Mouse (Mus musculus) heart, postnatal 14 days (tissue): ENCODE results near the gene Sfxn4. TPM values are rescaled to one million over a fixed set of nuclear protein-coding genes. Genes with fewer than 3 reads are reported as not detected.

Experiments used
- DNase-seq, 2 experiments: peaks; one replicate each; pipeline ENCODE4 v3.0.0; 2021 to 2022
- intact Hi-C: fragments of 180-260 bp; cut with DNase I; formaldehyde crosslinking; loops from one replicate; pipeline ENCODE4 v1.15.1; 2025
- long read RNA-seq, 2 experiments: library from polyadenylated mRNA; stranded (forward); transcript quantifications; one replicate each; pipeline ENCODE4 v2.0.0; 2021
- total RNA-seq, 2 experiments: library from RNA; stranded (reverse); gene quantifications; 2 replicates each; pipeline ENCODE4 v1.2.3; 2021

Gene Sfxn4
- 1 to 10 TPM; 5.7 to 5.8 TPM for total RNA-seq
- long read RNA-seq, experiment 1, transcript Sfxn4-203 (14 exons, 1,309 nt), result major isoform, 10 of 10 reads
- long read RNA-seq, experiment 1, partial matches to known transcripts, result 0 of 10 reads
- long read RNA-seq, experiment 1, other reads (novel, unspliced or antisense), result 0 of 10 reads
- long read RNA-seq, experiment 2, partial matches to known transcripts, result 0 of 5 reads
- long read RNA-seq, experiment 2, other reads (novel, unspliced or antisense), result 2 of 5 reads

DNA sequence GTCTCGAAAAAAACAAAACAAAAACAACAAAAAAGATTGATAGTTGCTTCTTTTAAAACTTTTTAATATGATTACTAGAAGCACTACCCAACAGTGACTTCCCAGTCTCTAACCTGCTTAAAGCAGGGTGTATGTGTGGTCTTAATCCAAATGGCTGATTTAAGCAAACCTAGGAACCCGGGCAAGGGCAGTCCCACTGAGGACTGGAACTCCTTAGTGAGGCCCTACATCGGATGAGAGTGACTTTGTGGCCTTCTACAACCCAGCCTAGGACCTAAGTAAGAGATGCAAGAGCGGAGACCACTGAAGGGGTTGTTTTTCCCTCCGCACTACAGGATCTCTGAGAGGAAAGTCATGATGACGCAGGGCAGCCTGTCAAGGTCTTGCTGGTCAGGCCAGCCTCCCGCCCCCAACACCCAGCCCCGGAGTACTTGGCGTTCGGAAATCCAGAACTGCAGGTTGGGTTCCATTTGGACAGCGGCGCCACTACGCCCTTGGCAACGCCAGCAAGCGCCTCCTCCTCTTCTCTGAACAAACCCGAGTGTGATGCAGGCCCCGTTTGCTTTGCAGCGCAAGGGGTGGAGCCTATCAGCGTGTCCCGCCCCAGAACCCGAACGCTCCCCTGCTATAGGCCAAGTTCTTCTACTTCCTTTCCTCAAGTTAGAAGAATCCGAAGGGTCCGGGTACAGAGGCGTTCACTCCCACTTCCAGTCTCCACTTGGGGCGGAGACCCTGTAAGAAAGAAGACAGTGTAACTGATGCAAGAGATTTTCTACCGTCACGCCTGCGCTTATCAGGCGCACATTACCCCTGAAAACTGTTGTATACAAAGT lies at the start of gene Sfxn4:
Gene Sfxn4, minus strand, starts transcription at position 612 of the 833 bp plus-strand sequence.
- intact Hi-C loops, result loop anchor here (5.0 kb wide), 1 partner anchor 69 kb away; the partner anchor contains the start of gene Eif3a

DNA sequence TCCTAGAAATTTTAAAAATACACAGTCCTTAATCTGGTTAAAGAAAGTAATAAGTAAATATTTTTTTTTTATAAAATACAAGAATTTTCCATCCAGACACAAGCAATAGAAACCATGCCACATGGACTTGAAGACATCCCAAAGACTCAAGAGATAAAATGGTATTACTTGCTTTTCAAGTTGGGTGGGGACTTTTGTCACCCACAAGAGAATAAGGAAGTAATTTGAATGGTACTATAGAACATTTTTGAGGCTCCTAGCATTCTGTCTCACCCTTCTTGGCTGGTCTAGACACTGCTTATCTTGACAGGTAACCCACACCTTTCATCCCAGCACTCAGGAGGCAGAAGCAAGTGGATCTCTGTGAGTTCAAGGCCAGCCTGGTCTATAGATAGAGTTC lies 49.0 kb upstream of the Sfxn4 start:
- no peak for DNase-seq
- intact Hi-C loops, result no loop called here

More for the DNA sequence above, at the start of gene Sfxn4:
- DNase-seq, result peak; percentile 88 to 89

DNA sequence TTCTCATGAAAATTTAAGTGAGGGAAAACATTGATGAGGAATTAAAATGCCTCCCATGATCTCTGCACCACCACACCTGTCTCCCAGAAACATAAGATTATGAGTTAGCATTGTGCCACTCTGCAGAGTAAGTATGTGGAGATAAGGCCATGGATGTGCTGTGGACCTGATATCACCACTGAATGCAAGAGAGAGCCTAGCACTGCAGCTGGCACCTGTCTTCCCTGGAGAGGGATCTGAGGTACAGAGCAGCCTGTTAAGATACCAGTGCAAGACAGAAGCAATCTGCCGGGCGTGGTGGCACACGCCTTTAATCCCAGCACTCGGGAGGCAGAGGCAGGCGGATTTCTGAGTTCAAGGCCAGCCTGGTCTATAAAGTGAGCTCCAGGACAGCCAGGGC lies 44.2 kb upstream of the Sfxn4 start:
- intact Hi-C loops, result no loop called here
- DNase-seq, result no peak

DNA sequence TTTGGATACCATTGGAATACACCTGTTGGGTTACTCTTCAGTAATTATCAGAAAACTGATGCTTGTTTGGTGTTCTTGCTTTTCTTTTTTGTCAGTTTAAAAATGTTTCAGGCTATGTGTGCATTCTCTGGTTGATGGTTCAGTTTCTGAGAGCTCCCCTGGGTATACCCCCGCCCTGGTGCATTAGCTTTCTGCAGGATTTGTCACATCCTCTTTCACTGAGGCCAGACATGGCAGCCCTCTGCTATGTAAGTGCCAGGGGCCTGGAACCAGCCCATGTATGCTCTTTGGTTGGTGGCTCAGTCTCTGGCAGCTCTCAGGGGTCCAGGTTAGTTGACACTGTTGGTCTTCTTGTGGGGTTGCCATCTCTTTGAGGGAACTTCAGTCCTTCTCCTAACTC lies 42.7 kb upstream of the Sfxn4 start:
- no peak for DNase-seq
- intact Hi-C loops, result no loop called here

DNA sequence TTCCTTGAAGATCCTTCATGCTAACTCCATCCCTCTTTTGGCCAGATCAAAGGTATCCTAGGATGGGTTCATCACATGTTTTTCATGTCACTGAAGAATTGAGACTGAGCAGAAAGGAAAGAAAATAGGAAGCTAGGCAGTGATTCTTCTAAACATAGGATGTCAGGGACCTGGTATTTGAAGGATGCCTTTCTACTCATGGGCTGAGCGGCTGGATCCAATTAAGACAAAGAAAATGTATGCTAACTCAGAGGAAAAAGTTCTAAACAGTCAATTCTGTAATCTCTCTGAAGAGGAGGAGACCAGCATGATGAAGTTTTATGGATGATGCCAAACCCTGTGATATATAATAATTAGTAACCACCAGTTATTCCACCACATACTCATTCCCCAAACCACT lies 41.9 kb upstream of the Sfxn4 start:
- intact Hi-C loops, result no loop called here
- no peak for DNase-seq

DNA sequence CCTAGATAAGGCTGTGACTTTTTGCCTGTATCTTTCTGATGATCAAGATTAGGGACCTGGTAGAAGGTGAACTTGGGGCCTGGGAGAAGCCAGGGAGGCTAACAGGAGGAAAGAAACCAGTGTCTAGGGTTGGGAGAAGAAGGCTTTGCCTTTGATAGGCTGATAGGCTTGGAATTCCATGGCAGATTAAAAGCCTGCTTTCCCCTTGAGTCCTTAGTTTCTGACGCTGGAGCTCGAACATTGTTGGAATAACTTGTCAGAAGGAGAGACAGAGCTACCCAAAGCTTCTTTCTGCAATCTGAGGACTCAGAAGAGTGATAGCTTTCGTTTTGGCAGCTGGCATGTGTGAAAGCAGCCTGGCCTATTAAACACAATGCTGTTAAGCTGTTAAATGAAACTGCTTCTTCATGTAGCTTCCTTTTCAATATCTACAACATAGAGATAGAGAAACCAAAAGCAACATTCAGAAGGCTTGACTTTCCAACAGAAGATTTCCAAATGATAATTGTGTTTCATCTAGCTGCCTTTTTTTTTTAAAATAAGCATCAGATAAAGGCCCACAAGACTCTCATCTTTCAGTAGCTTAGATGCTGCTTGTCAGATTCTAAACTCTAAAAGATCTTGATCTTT lies 34.1 kb upstream of the Sfxn4 start:
- DNase-seq, result peak in 1 of 2 experiments; percentile 12
- intact Hi-C loops, result no loop called here

DNA sequence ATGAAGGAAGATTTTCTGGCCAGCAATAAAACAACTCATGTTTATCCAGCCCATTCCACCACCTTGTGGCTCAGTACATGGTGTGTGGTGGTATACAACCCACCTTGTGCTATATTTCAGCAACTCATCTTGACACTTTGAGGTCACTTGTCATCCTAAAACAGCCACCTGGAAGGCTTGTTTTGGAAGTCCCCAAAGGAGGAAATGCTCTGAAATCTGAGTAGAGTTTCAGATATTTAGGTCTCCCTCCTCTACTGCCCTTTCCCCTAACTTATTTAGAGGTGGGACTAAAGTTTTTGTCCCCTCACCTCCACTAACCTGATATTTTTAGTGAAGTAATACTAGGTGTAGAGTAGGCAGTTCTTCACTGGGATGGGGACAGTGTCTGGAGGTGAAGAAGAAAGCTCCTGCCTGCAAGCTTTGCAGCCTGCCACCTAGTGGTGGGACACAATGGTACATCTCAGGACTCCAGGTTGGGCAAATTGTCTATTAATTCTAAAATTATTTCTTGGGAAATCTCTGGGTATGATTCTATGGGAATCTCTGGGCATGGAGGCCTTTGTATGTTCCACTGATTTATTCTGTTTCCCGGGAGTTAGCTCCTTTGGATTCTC lies 30.8 kb upstream of the Sfxn4 start:
- intact Hi-C loops, result loop anchor here (2.0 to 5.0 kb wide), 3 partner anchors 45 to 100 kb away; no protein-coding TSS in a partner anchor
- DNase-seq, result peak; percentile 75 to 79

DNA sequence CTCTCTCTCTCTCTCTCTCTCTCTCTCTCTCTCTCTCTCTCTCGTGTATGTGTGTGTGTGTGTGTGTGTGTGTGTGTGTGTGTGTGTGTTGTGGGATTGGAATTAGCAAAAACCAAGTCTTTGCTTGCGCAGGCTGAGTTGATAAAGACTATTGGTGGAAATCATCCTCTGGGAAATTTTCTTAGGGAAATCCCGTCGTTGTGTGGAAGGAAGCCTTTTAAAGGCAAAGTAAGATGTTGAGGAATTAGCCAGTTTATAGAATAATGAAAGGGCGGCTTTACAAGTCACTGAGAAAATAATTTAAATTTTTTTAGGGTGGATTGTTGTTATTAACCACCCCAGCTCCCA lies 29.8 kb upstream of the Sfxn4 start:
- peak in 1 of 2 experiments; percentile 22 for DNase-seq
- intact Hi-C loops, result loop anchor here (2.0 to 5.0 kb wide), 3 partner anchors 46 to 101 kb away; no protein-coding TSS in a partner anchor

DNA sequence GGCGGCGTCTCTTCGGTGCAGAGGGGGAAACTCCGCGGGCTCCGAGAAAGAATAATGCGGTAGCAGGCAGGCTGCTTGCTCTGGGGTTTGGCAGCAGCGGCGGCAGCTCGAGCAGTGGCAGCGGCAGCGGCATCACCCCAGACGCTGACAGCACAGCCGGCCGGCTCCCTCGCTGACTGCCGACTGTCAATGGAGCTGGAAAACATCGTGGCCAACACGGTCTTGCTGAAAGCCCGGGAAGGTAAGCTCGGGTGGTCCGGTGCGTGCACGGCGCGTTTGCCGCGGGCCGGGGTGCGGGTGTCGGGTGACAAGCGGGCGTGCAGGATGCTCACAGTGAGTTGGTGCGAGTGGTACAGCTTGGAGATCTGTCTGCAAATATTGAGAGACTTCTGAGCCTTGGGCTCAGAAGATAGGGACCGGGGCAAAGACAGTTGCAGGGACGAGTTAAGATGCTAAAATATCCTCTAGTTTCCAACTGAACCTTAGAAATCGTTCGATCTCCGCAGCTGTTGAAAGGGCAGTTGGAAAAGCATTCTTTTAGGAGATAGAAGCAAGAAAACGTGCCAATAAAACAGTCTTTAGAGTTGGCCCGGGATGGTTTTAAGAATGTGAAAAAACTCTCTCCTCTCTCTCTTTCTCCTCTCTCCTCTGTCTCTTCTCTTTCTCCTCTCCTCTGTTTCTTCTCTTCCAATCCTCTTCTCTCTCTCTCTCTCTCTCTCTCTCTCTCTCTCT lies 29.3 kb upstream of the Sfxn4 start:
- intact Hi-C loops, result loop anchor here (2.0 to 5.0 kb wide), 3 partner anchors 47 to 102 kb away; no protein-coding TSS in a partner anchor
- DNase-seq, result peak; percentile 60 to 62

DNA sequence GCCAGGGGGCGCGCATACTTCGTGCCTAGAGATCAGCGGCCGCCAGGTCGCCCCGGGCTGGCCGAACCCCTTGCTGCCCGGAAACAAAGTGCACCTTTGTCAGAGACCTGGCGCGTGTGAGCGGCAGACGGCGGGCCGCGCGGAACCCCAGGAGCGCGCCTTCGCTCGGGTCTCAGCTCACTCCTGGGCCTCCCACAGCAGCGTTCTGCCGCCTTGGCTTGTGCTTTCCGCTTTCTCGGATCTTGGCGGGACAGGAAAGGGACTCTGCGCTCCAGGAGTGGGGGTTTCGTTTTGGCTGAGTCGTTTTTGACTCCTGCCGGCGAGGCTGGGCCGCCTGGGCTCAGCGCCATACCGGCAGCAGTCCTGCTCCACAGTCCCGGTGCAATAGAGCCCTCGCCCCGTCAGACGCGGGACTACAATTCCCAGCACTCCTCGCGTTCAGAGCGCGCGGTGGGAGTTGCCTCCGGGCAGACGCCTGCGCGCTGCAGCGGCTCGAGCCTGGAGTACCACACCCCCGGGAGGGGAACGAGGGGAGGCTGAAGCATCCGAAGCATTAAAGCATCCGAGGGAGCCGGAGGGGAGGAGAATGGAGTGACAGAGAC lies 28.5 kb upstream of the Sfxn4 start, which contains the start of gene Grk5:
Gene Grk5, plus strand, starts transcription at position 36 of the 602 bp plus-strand sequence.
- DNase-seq, result peak; percentile 98
- intact Hi-C loops, result loop anchor here (1.0 to 5.0 kb wide), 5 partner anchors 47 to 194 kb away; no protein-coding TSS in a partner anchor

DNA sequence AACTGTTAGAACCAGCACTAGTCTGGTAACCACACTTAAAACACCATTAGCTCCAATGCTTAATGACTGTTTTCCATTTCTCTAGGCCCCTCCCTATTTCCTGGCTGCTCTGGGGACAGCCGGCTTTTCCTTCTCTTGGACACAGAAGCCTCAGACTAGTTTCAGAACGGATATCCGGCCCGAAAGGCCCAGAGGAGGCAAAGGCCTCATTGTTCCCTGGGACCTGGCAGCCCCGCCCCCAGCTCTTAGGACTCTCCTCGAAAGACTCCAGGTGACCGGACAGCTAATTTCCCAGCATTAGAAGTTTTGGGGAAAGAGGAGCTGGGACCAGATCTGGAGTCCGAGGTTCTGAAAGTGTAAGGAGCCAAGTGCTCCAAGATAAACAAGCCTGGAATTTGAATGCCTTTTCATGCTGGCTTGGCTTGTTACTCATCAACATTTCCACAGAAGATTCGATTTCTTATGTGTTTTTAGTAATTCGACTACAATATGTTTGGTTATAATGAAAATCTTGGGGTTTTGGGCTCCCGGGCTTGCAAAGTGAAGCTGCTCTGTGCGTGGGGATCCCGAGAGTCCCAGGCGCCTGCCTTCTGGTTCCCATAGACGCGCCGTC lies 27.9 kb upstream of the Sfxn4 start:
- peak; percentile 71 to 74 for DNase-seq
- intact Hi-C loops, result loop anchor here (1.0 to 2.0 kb wide), 2 partner anchors 176 to 195 kb away; no protein-coding TSS in a partner anchor

DNA sequence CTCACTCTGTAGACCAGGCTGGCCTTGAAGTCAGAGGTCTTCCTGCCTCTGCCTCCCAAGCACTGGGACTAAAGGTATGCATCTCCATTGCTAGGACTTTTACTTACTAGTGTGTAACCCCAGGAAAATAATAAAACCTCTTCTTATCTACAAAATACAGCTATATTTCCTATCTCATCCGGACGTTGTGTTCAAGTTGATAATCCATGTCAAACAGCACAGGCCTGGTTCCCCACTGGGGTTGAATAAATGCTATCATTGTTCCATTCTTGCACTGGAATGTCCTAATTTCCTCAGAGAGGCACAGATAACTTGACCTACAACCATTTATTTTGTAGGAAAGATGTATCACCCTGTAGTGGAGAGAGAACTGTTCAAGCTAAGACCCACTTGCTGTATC lies 26.4 kb upstream of the Sfxn4 start:
- no peak for DNase-seq
- intact Hi-C loops, result loop anchor here (2.0 kb wide), 1 partner anchor 177 kb away; no protein-coding TSS in a partner anchor

DNA sequence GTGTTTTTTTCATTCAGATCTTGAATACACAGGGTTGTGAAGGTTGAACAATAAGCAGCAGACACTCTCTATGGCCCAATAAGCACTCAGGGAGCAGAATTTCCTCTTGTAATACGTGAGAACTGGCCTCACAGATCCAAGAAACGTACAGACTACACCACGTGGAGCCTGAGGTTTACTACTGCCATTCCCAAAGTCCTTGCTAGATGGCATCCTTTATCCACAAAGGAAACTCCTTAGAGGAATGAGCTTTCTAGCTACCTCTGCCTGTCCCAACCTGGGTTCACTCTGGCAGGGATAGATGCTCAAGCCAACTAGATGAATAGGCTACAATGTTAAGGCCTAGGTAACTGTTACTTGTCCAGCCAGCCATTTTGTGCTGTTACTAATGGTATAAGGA lies 21.9 kb upstream of the Sfxn4 start:
- peak; percentile 15 to 52 for DNase-seq

DNA sequence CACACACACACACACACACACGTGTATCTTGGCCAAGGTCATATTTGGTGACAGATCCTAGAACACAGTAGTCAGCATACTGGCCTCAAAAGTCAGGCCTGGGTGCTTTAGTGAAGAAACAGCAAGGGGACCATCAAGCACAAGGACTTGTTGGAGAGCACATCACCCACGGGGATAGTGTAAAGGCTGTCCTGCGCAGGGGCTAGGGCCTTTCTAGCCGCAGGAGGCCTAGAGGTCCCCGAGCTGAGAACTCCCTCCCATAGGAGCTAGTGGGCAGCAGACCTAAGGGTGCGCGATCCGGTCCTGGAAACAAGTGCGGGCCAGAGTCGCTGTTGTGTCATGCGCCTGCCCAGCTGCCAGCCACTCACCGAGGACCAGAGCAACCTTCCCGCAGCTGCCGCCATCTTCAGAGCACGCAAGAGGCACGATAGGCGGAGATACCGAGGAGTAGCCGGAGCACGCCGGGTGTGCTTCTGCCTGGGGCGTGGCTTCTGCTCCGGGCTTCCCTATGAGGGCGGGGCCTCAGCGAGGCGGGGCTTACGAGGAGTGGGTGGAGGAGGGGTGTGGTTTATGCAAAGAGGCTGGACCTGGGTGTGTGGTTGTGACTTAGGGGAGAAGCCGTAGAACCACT lies 12.9 kb upstream of the Sfxn4 start, which contains the start of gene Prdx3:
Gene Prdx3, minus strand, starts transcription at position 493 of the 631 bp plus-strand sequence.
- intact Hi-C loops, result no loop called here
- peak; percentile 95 to 97 for DNase-seq

More for the DNA sequence above, 21.9 kb upstream of the Sfxn4 start:
- intact Hi-C loops, result loop anchor here (1.0 kb wide), 1 partner anchor 201 kb away; no protein-coding TSS in a partner anchor

DNA sequence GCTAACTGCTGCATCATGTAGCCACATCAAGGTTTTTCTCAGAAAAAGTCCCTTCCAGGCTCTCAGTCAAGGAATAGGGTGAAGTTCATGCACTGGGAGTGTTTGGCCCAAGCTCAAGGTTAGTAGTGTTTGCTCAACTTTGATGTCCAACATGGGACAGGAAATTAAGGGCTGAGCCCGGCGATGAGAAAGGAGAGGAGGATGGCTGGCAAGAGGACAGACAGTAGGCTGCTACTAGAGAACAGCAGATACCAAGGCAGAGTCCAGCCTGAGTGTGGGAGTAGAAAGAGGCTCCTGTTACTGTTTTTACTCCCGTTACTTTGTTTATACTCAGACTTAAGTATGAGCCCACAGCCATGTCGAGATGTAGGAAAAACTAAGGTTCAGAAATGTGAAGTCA lies 12.2 kb upstream of the Sfxn4 start:
- peak in 1 of 2 experiments; percentile 21 for DNase-seq
- intact Hi-C loops, result no loop called here

DNA sequence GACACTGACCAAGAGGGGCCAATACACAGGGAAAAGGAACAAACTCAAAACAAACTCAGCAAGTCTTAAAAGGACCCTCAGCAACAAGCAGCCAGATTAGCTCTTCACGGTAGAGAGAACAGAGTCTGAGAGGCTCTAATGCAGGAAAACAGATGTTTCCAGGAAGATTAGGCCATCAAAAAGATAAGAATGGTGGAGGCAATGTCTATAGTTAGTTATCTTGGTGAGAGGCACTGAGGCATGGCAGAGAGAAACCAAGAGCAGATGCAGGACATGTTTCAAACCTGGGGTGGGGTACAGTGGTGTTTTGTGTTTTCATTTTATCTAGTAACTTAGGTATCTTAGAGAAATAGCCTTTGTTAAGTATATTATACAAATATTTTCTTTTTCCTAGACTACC lies 11.0 kb upstream of the Sfxn4 start:
- no peak for DNase-seq
- intact Hi-C loops, result no loop called here

DNA sequence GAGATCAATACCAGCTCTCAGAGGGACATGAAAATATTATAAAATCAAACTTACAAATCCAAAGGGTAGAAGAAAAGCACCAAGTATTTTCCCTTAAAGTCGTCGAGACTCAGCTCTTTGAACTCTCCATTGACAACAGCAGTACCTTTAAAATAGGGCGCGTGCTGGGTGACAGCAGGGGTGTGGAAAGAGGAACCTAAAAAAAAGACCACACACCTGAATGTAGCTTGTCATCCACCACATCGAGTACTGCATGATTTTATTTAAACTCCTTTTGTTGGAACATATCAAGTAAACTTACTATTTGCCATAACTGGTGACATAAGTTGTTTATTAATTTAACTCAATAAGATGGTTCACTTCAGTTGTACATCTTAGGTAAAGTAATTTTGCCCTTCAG lies 10.1 kb upstream of the Sfxn4 start:
- no peak for DNase-seq
- intact Hi-C loops, result no loop called here

DNA sequence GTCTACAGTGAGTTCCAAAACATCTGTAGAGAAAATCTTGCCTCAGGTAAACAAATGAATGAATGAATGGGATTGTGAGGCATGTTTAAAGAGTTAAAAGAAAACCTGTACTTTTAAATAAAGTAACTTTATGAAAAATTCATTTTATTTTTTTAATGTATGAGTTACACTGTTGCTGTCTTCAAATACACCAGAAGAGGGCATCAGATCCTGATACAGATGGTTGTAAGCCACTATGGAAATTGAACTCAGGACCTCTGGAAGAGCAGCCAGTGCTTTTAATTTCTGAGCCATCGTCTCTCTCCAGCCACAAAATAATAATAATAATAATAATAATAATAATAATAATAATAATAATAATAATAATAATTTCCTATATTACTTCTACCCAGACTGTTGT lies 9.2 kb upstream of the Sfxn4 start:
- intact Hi-C loops, result no loop called here
- DNase-seq, result no peak
